Mouse (Mus musculus) ES-E14 (cell line): Measurements from ENCODE around the gene Fam104a. TPM values are rescaled to one million over a fixed set of nuclear protein-coding genes. Genes with fewer than 3 reads are reported as not detected.

Source experiments
- DNase-seq: peaks from one replicate; pipeline ENCODE4 v3.0.0-alpha.2; 2013; ENCODE audit warnings: low read depth, low spot score
- H3K27ac ChIP-seq: 2 replicates; pipeline ENCODE4 v1.5.1; 2012; ENCODE audit warnings: low read depth, mild to moderate bottlenecking, low read length, moderate library complexity, mixed read lengths; ENCODE audit not compliant: poor library complexity, insufficient read depth, severe bottlenecking
- H3K36me3 ChIP-seq: 2 replicates; pipeline ENCODE4 v1.6.1; 2012; ENCODE audit warnings: mild to moderate bottlenecking, low read length, moderate library complexity, mixed read lengths; ENCODE audit not compliant: control insufficient read depth, poor library complexity, insufficient read depth, severe bottlenecking
- H3K4me1 ChIP-seq, 2 experiments: fragments of 150-350 bp in 1 of 2; sonication (generic) in 1 of 2; 2 replicates each; pipeline ENCODE4 v1.6.1; 2012; ENCODE audit warnings: low read length in 2 of 2, mild to moderate bottlenecking in 1 of 2, mixed read lengths in 1 of 2; ENCODE audit not compliant: control insufficient read depth in 2 of 2, insufficient read depth in 2 of 2, poor library complexity in 1 of 2
- H3K4me3 ChIP-seq, 2 experiments: fragments of 150-350 bp in 1 of 2; sonication (generic) in 1 of 2; 2 replicates each; pipeline ENCODE4 v1.5.1; 2012; ENCODE audit warnings: low read length in 2 of 2, low read depth in 1 of 2, mild to moderate bottlenecking in 1 of 2, mixed read lengths in 1 of 2; ENCODE audit not compliant: insufficient read depth in 1 of 2, poor library complexity in 1 of 2, severe bottlenecking in 1 of 2
- H3K9ac ChIP-seq: 2 replicates; pipeline ENCODE4 v1.6.1; 2012; ENCODE audit warnings: low read depth, mild to moderate bottlenecking, low read length, mixed read lengths; ENCODE audit not compliant: poor library complexity, insufficient read depth, severe bottlenecking
- H3K9me3 ChIP-seq: fragments of 150-350 bp; sonication (generic); 2 replicates; pipeline ENCODE4 v1.6.1; 2012; ENCODE audit warnings: low read depth, mild to moderate bottlenecking, low read length; ENCODE audit not compliant: control insufficient read depth, insufficient read depth
- CHD2 ChIP-seq: IDR thresholded peaks from 2 replicates; pipeline ENCODE4 v1.6.1; 2014; ENCODE audit warnings: mild to moderate bottlenecking, low read depth, low read length, inconsistent platforms
- HCFC1 ChIP-seq: IDR thresholded peaks from 2 replicates; pipeline ENCODE4 v1.6.1; 2012; ENCODE audit warnings: low read length, inconsistent platforms, borderline replicate concordance; ENCODE audit not compliant: insufficient read depth
- MAFK ChIP-seq: IDR thresholded peaks from 2 replicates; pipeline ENCODE4 v1.6.1; 2014; ENCODE audit warnings: mild to moderate bottlenecking, low read depth, low read length, inconsistent platforms; ENCODE audit not compliant: insufficient read depth
- ZC3H11A ChIP-seq: IDR thresholded peaks from 2 replicates; pipeline ENCODE4 v1.6.1; 2012; ENCODE audit warnings: low read depth, mild to moderate bottlenecking, inconsistent platforms, low read length, borderline replicate concordance
- ZNF384 ChIP-seq: IDR thresholded peaks from 2 replicates; pipeline ENCODE4 v1.6.1; 2012; ENCODE audit warnings: low read depth, low read length, inconsistent platforms
- in situ Hi-C, 2 experiments: fragments of 600-800 bp; cut with MboI; formaldehyde crosslinking; loops; one replicate each; pipeline ENCODE4 v1.15.1; 2025; ENCODE audit warnings: low sequenced_read_pairs in 2 of 2, inconsistent platforms in 1 of 2; ENCODE audit not compliant: unreplicated experiment in 2 of 2
- total RNA-seq: library from RNA; depleted of rRNA; stranded (reverse); fragments of 300-350 nt; gene quantifications from 2 replicates; pipeline ENCODE4 v1.2.3, GENCODE M21; 2012

Gene Fam104a
- total RNA-seq, 1 experiment: 18.0 TPM

DNA sequence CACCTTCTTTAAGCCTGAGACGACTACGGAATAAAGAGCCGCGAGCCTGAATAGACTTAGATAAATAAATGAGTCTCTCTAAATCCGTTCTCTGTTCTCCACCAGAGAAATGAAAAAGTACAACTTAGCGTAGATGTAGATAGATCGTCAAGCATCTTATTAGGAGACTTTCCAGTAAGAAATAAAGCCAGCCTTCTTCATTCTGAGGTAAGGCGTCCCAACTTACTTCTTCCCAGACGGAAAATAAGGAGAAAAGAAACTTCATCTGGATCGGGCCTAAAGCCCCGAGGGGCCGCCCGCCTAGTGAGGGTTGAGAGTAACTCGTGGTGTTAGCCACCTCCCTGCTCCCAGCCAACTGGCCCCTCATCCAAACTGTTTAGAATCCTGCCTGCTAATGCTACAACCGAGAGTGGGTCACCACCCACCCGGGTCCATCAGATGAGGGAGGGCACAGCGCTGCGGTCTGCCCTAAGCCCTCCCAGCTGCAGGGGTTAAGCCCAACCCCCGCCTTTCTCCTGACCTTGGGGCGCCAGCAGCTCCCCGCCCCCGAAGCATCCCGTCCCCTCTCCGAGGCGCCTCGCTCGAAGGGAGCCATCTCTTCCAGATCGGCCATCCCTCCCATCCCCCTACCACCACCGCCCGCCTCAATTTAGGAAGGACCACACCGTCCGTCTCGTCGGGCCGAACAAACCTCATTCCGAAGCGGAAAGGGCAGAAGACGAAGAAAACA is 893 bp downstream of the Fam104a start:
- peaks cover 8 to 11% of the 10 kb centered on the region in 2 experiments for H3K4me1 ChIP-seq
- H3K4me3 ChIP-seq: peak overlapping the region; percentile 87 to 95
- DNase-seq: peak; percentile 40
- H3K9me3 ChIP-seq: no peaks in the 10 kb centered on the region
- peaks cover 8% of the 10 kb centered on the region for H3K36me3 ChIP-seq
- peak overlapping the region; percentile 77 for H3K27ac ChIP-seq
- in situ Hi-C loops: no loop called here
- TF ChIP-seq ZNF384: no peak
- TF ChIP-seq HCFC1: 0 out of 2 replicates have a peak, but pooled peaks have one; percentile 11
- TF ChIP-seq MAFK: no peak
- no peak for TF ChIP-seq CHD2
- TF ChIP-seq ZC3H11A: no peak
- peak overlapping the region; percentile 88 for H3K9ac ChIP-seq

DNA sequence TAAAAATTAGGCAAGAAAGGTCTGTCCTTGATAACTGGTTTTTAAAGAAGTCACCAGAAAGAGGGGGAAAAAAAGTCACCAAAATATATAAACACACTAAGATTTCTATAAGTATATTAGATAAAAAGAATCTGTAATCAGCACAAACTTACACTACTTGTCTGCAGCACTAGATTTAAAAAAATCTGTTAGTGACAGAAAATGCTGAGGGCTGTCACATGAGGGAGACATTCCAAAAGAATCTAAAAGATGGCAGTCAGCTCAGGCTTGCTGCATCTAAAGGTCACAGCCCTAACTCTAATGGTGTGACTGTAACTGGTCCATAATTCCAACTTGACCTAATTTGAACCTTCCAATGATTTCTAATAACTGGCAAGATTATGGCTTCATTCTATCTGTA is 2.0 kb downstream of the Fam104a start:
- no peak for TF ChIP-seq ZNF384
- no peak for TF ChIP-seq CHD2
- TF ChIP-seq MAFK: no peak
- H3K4me3 ChIP-seq: peak overlapping the region in 1 of 2 experiments; percentile 95; a peak in 1 of 4 replicates
- peaks cover 7% of the 10 kb centered on the region; the same call in 1 of the 2 replicates for H3K36me3 ChIP-seq
- no peaks in the 10 kb centered on the region for H3K9me3 ChIP-seq
- DNase-seq: no peak
- no peak overlapping the region for H3K9ac ChIP-seq
- in situ Hi-C loops: no loop called here
- no peak overlapping the region for H3K27ac ChIP-seq
- peaks cover 8 to 14% of the 10 kb centered on the region in 2 experiments; a peak in 3 of 4 replicates for H3K4me1 ChIP-seq

DNA sequence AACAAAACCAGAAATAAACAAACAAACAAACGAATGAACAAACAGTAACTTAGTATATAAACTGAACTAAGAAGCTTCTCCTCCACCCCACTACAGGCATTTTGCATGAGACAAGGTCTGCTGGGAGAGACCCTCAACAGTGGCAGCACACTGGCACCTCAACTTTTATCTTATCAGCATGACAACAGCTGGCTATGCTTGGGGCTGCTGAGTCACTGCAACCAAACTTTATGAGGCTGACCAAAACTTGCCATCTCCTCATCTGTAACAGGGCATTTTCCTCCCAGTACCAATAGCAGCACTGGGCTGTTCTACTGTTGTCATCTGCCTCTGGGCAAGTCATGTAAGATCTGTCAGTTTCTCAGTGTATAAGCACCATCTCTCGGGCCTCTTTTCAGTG is 3.0 kb downstream of the Fam104a start:
- no peaks in the 10 kb centered on the region for H3K9me3 ChIP-seq
- no peak overlapping the region for H3K27ac ChIP-seq
- H3K4me3 ChIP-seq: no peak overlapping the region
- H3K4me1 ChIP-seq: peaks cover 6 to 12% of the 10 kb centered on the region in 2 experiments; a peak in 3 of 4 replicates
- DNase-seq: no peak
- H3K9ac ChIP-seq: no peak overlapping the region
- in situ Hi-C loops: no loop called here
- peaks cover 13% of the 10 kb centered on the region; the same call in 1 of the 2 replicates for H3K36me3 ChIP-seq
- no peak for TF ChIP-seq MAFK
- no peak for TF ChIP-seq CHD2
- no peak for TF ChIP-seq ZNF384
- TF ChIP-seq ZC3H11A: no peak
- no peak for TF ChIP-seq HCFC1

DNA sequence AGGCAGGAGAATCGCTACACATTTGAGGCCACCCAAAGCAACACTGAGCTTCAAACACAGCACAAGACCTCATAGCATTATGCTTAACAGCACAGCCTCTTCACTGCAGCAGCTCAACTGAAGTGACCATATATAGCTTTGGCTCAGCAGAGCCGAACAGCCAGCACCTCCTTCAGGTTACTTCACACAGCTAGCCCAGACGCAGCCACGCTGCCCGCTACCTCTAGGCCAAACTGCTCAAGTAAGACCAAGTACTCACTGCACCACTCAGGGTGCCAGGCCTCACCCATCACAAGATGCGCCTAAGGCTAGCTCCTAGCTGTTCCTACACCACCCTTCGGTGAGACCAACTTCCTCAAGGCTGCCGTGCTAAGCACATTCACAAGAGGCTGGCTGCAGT is 5.6 kb downstream of the Fam104a start:
- peak overlapping the region in 1 of 2 experiments; percentile 46; a peak in 2 of 4 replicates for H3K4me3 ChIP-seq
- no peak for DNase-seq
- H3K9ac ChIP-seq: peak overlapping the region; percentile 57
- H3K4me1 ChIP-seq: peaks cover 6 to 12% of the 10 kb centered on the region in 2 experiments; a peak in 3 of 4 replicates
- no peak for TF ChIP-seq HCFC1
- TF ChIP-seq ZC3H11A: no peak
- TF ChIP-seq ZNF384: no peak
- no peak for TF ChIP-seq MAFK
- TF ChIP-seq CHD2: no peak
- peaks cover 18% of the 10 kb centered on the region for H3K36me3 ChIP-seq
- H3K27ac ChIP-seq: no peak overlapping the region
- no peaks in the 10 kb centered on the region for H3K9me3 ChIP-seq
- in situ Hi-C loops: no loop called here

DNA sequence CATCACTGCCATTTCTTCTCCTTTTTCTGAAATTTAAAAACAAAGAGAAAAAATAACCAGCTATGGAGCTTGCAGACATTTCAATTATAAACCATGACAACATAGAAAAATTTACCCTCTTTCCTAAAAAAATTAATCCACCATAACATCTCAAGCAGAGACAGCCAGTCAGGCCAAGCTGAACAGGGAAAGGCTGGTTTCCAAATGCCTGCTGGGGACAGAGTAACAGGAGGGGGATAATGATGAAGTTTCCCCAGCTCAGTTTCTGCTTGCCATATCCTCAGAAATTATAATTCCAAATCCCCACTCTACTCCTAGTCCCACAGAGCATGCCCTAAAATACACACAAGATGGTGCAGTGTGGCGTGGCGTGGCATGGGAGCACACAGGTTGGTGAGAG is 6.6 kb downstream of the Fam104a start:
- DNase-seq: no peak
- Histone ChIP-seq H3K4me3 (no peak overlapping the region), H3K9ac (no peak overlapping the region), H3K36me3 (peaks cover 20% of the 10 kb centered on the region), H3K9me3 (no peaks in the 10 kb centered on the region), H3K4me1 (peaks cover 5 to 12% of the 10 kb centered on the region in 2 experiments; a peak in 3 of 4 replicates), H3K27ac (no peak overlapping the region; the same call in 1 of the 2 replicates)
- in situ Hi-C loops: no loop called here
- no peak for TF ChIP-seq ZC3H11A
- no peak for TF ChIP-seq CHD2
- TF ChIP-seq MAFK: no peak
- TF ChIP-seq ZNF384: no peak
- no peak for TF ChIP-seq HCFC1
